Mouse (Mus musculus): ENCODE data around the gene Lamtor3.
A peak's percentile ranks its signal among the peaks of the same experiment; 100 is the strongest.
"Not testable (repeated sequence)": the region's sequence is repeated elsewhere in the genome, so short reads cannot be mapped to it uniquely, and the experiment has no call there.

Gene Lamtor3

GRCm38 (mm10) chr3:137918172-137918931, at the start of gene Lamtor3:
TSS of gene Lamtor3 (plus strand) at chr3:137918506.
- peak; percentile 79 for DNase-seq (ENCODE audit: low read depth, low spot score)

GRCm38 (mm10) chr3:137869395-137869794, 48.9 kb upstream of the Lamtor3 start:
- DNase-seq (ENCODE audit: low read depth, low spot score) = no peak

GRCm38 (mm10) chr3:137879313-137879712, 39.0 kb upstream of the Lamtor3 start:
- DNase-seq (ENCODE audit: low read depth, low spot score) = no peak

- no peak for DNase-seq (ENCODE audit: low read depth, low spot score)
Measured at GRCm38 (mm10) chr3:137880109-137880748, 38.1 kb upstream of the Lamtor3 start.

GRCm38 (mm10) chr3:137881093-137881492, 37.2 kb upstream of the Lamtor3 start:
- DNase-seq (ENCODE audit: low read depth, low spot score) = no peak

- no peak for DNase-seq (ENCODE audit: low read depth, low spot score)
Measured at GRCm38 (mm10) chr3:137887961-137888360, 30.3 kb upstream of the Lamtor3 start.

GRCm38 (mm10) chr3:137891089-137891488, 27.2 kb upstream of the Lamtor3 start:
- DNase-seq (ENCODE audit: low read depth, low spot score) = no peak

GRCm38 (mm10) chr3:137892118-137892517, 26.2 kb upstream of the Lamtor3 start:
- no peak for DNase-seq (ENCODE audit: low read depth, low spot score)

GRCm38 (mm10) chr3:137893789-137894188, 24.5 kb upstream of the Lamtor3 start:
- no peak for DNase-seq (ENCODE audit: low read depth, low spot score)

- no peak for DNase-seq (ENCODE audit: low read depth, low spot score)
Measured at GRCm38 (mm10) chr3:137895196-137895595, 23.1 kb upstream of the Lamtor3 start.

GRCm38 (mm10) chr3:137896386-137896785, 21.9 kb upstream of the Lamtor3 start:
- no peak for DNase-seq (ENCODE audit: low read depth, low spot score)

- DNase-seq (ENCODE audit: low read depth, low spot score) = no peak
Measured at GRCm38 (mm10) chr3:137896867-137897266, 21.4 kb upstream of the Lamtor3 start.

- DNase-seq (ENCODE audit: low read depth, low spot score) = no peak
Measured at GRCm38 (mm10) chr3:137897685-137898084, 20.6 kb upstream of the Lamtor3 start.

GRCm38 (mm10) chr3:137900149-137900548, 18.2 kb upstream of the Lamtor3 start:
- DNase-seq (ENCODE audit: low read depth, low spot score) = no peak

GRCm38 (mm10) chr3:137913093-137913492, 5.2 kb upstream of the Lamtor3 start:
- DNase-seq (ENCODE audit: low read depth, low spot score) = no peak

- not testable (repeated sequence) for DNase-seq (ENCODE audit: low read depth, low spot score)
Measured at GRCm38 (mm10) chr3:137914567-137914966, 3.7 kb upstream of the Lamtor3 start.

GRCm38 (mm10) chr3:137917694-137918171, 573 bp upstream of the Lamtor3 start:
- DNase-seq (ENCODE audit: low read depth, low spot score) = no peak

GRCm38 (mm10) chr3:137918932-137919311, 616 bp downstream of the Lamtor3 start:
- DNase-seq (ENCODE audit: low read depth, low spot score) = no peak

- no peak for DNase-seq (ENCODE audit: low read depth, low spot score)
Measured at GRCm38 (mm10) chr3:137919398-137919797, 1.1 kb downstream of the Lamtor3 start.

GRCm38 (mm10) chr3:137920594-137920993, 2.3 kb downstream of the Lamtor3 start:
- DNase-seq (ENCODE audit: low read depth, low spot score) = no peak

GRCm38 (mm10) chr3:137927010-137927409, 8.7 kb downstream of the Lamtor3 start:
- DNase-seq (ENCODE audit: low read depth, low spot score) = no peak

GRCm38 (mm10) chr3:137929940-137930339, 11.6 kb downstream of the Lamtor3 start:
- DNase-seq (ENCODE audit: low read depth, low spot score) = no peak

- DNase-seq (ENCODE audit: low read depth, low spot score) = no peak
Measured at GRCm38 (mm10) chr3:137932748-137933147, 14.4 kb downstream of the Lamtor3 start.

Data from brain, embryonic 18.5 days (tissue).